Mouse (Mus musculus): Measurements from ENCODE around the gene Gm12184.

DNA sequence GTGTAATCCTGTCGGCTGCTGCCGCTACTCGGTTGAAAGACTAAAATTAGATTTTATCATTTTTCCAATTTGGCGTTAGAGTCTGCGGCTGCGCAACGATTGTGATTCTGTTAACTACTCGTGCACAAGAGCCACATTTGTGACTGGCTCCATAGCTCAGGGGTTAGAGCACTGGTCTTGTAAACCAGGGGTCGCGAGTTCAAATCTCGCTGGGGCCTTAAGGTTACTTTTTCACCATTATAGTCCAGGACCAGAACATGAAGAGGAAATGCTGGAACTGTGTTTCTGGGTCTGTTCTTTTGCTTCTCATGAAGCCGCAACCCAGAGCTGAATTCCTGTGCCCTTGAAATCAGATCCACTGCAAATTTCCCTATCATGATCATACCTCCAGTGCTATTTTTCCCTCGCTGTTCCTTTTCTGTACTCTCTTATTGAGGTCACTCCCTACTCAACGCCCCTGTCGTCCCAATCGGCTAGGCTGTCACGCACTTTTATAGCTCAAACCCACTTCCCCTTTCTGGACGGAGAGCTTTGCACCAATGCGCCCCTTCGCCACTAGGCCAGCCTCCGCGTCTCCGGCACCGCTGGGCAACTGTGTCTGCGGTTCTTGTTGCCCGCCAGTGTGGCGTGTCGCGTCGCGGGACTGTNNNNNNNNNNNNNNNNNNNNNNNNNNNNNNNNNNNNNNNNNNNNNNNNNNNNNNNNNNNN is 27.2 kb upstream of the Gm12184 start:
- TF ChIP-seq MAFK (IDR thresholded peaks at IDR 0.05; ENCODE audit: insufficient read depth, low read depth, low read length) (peak; percentile 95), ZC3H11A (IDR thresholded peaks at IDR 0.05; ENCODE audit: borderline replicate concordance, low read depth, low read length) (no peak), CHD2 (IDR thresholded peaks at IDR 0.05; ENCODE audit: low read depth, low read length) (no peak)

Data from ES-E14 (cell line).